Mouse (Mus musculus) midbrain, embryonic 12.5 days (tissue): ENCODE data around the gene Piga. TPM values are rescaled to one million over a fixed set of nuclear protein-coding genes. Genes with fewer than 3 reads are reported as not detected.

Source experiments
- ATAC-seq: fragments of 200-750 bp; cut with Nextera tagmentation; 2 replicates; pipeline ENCODE4 v1.8.0; 2017; ENCODE audit warnings: low read depth, moderate TSS enrichment, moderate library complexity; ENCODE audit not compliant: low FRiP score
- H3K27ac ChIP-seq: fragments of 300-500 bp; sonication (generic); replicated peaks from 2 replicates; pipeline ENCODE4 v1.5.1; 2016; ENCODE audit warnings: mild to moderate bottlenecking
- H3K27me3 ChIP-seq: fragments of 300-500 bp; sonication (generic); 2 replicates; pipeline ENCODE4 v1.6.1; 2016; ENCODE audit warnings: mild to moderate bottlenecking
- H3K36me3 ChIP-seq: fragments of 300-500 bp; sonication (generic); 2 replicates; pipeline ENCODE4 v1.6.1; 2016
- H3K4me1 ChIP-seq: fragments of 300-500 bp; sonication (generic); 2 replicates; pipeline ENCODE4 v1.6.1; 2016
- H3K4me2 ChIP-seq: fragments of 300-500 bp; sonication (generic); replicated peaks from 2 replicates; pipeline ENCODE4 v1.6.1; 2016; ENCODE audit warnings: mild to moderate bottlenecking, moderate library complexity
- H3K4me3 ChIP-seq: fragments of 300-500 bp; sonication (generic); 2 replicates; pipeline ENCODE4 v1.5.1; 2016; ENCODE audit warnings: mild to moderate bottlenecking
- H3K9ac ChIP-seq: fragments of 300-500 bp; sonication (generic); replicated peaks from 2 replicates; pipeline ENCODE4 v1.6.1; 2016; ENCODE audit warnings: mild to moderate bottlenecking, moderate library complexity
- H3K9me3 ChIP-seq: fragments of 300-500 bp; sonication (generic); 2 replicates; pipeline ENCODE4 v1.6.1; 2016; ENCODE audit warnings: mild to moderate bottlenecking
- WGBS: fragments of 180-500 bp; shearing (Covaris S2); methylation state at CpG from one replicate; pipeline ENCODE4 v1.1.7; 2016; 5-methylcytosine and 5-hydroxymethylcytosine counted together
- polyA plus RNA-seq: library from polyadenylated mRNA; unstranded; fragments of >200 nt; fragmentation: Nextera tagmentation; extraction: Ambion mirVana; gene quantifications from 2 replicates; pipeline ENCODE4 v1.2.1, GENCODE M21; 2016

The Piga gene
- polyA plus RNA-seq, 1 experiment from 2014 or later, result 12.4 TPM

GRCm38 (mm10) chrX:164436709-164437108 is 17.1 kb downstream of the Piga start, which contains the start of gene Asb11:
Gene Asb11, plus strand, starts transcription at chrX:164436994.
- no peak within 1 kb of the TSS for H3K4me3 ChIP-seq
- WGBS, result 81% methylated on average over 8 of the region's 8 CpGs
- peaks cover 5% of the 10 kb centered on the region; the same call in 1 of the 2 replicates for H3K36me3 ChIP-seq
- no peak within 1 kb of the TSS for H3K4me2 ChIP-seq
- H3K9ac ChIP-seq, result no peak within 1 kb of the TSS
- peaks cover 10% of the 10 kb centered on the region; the same call in 1 of the 2 replicates for H3K27me3 ChIP-seq
- no peak within 1 kb of the TSS for H3K27ac ChIP-seq
- no peaks in the 10 kb centered on the region for H3K4me1 ChIP-seq
- H3K9me3 ChIP-seq, result no peaks in the 10 kb centered on the region
- no peak for ATAC-seq

- H3K4me1 ChIP-seq, result no peaks in the 10 kb centered on the region
- no peak overlapping the region for H3K27ac ChIP-seq
- H3K4me3 ChIP-seq, result no peak overlapping the region
- peaks cover 15% of the 10 kb centered on the region; the same call in 1 of the 2 replicates for H3K27me3 ChIP-seq
- ATAC-seq, result no peak
- 88% methylated on average over 7 of the region's 7 CpGs for WGBS
- H3K36me3 ChIP-seq, result no peaks in the 10 kb centered on the region
- H3K9ac ChIP-seq, result no peak overlapping the region
- H3K4me2 ChIP-seq, result no peak overlapping the region
- no peaks in the 10 kb centered on the region for H3K9me3 ChIP-seq
These were observed 19.9 kb downstream of the Piga start for GRCm38 (mm10) chrX:164439462-164439861.

GRCm38 (mm10) chrX:164440140-164440539 is 20.6 kb downstream of the Piga start:
- Histone ChIP-seq H3K4me1 (no peaks in the 10 kb centered on the region), H3K27me3 (peaks cover 15% of the 10 kb centered on the region; the same call in 1 of the 2 replicates), H3K4me2 (no peak overlapping the region), H3K9me3 (no peaks in the 10 kb centered on the region), H3K4me3 (no peak overlapping the region), H3K9ac (no peak overlapping the region), H3K27ac (no peak overlapping the region), H3K36me3 (no peaks in the 10 kb centered on the region)
- WGBS, result 80% methylated on average over 2 of the region's 2 CpGs
- ATAC-seq, result no peak

GRCm38 (mm10) chrX:164440703-164441102 is 21.1 kb downstream of the Piga start:
- no peaks in the 10 kb centered on the region for H3K36me3 ChIP-seq
- no peaks in the 10 kb centered on the region for H3K9me3 ChIP-seq
- no peak overlapping the region for H3K9ac ChIP-seq
- 72% methylated on average over 3 of the region's 3 CpGs for WGBS
- peaks cover 15% of the 10 kb centered on the region; the same call in 1 of the 2 replicates for H3K27me3 ChIP-seq
- no peak overlapping the region for H3K27ac ChIP-seq
- H3K4me3 ChIP-seq, result no peak overlapping the region
- ATAC-seq, result no peak
- no peaks in the 10 kb centered on the region for H3K4me1 ChIP-seq
- no peak overlapping the region for H3K4me2 ChIP-seq

GRCm38 (mm10) chrX:164441306-164441705 is 21.7 kb downstream of the Piga start:
- Histone ChIP-seq H3K4me3 (no peak overlapping the region), H3K27ac (no peak overlapping the region), H3K27me3 (peaks cover 12% of the 10 kb centered on the region; the same call in 1 of the 2 replicates), H3K9ac (no peak overlapping the region), H3K4me1 (no peaks in the 10 kb centered on the region), H3K4me2 (no peak overlapping the region), H3K9me3 (no peaks in the 10 kb centered on the region), H3K36me3 (no peaks in the 10 kb centered on the region)
- 91% methylated on average over 3 of the region's 3 CpGs for WGBS
- no peak for ATAC-seq

GRCm38 (mm10) chrX:164445601-164446000 is 26.0 kb downstream of the Piga start:
- no peaks in the 10 kb centered on the region for H3K36me3 ChIP-seq
- H3K4me1 ChIP-seq, result no peaks in the 10 kb centered on the region
- H3K27ac ChIP-seq, result no peak overlapping the region
- H3K27me3 ChIP-seq, result peaks cover 9% of the 10 kb centered on the region; the same call in 1 of the 2 replicates
- WGBS, result 88% methylated on average over 12 of the region's 12 CpGs
- ATAC-seq, result no peak
- H3K4me3 ChIP-seq, result no peak overlapping the region
- H3K9me3 ChIP-seq, result no peaks in the 10 kb centered on the region
- no peak overlapping the region for H3K4me2 ChIP-seq
- H3K9ac ChIP-seq, result no peak overlapping the region

GRCm38 (mm10) chrX:164446106-164446551 is 26.5 kb downstream of the Piga start:
- H3K4me3 ChIP-seq, result no peak overlapping the region
- peaks cover 7% of the 10 kb centered on the region; the same call in 1 of the 2 replicates for H3K27me3 ChIP-seq
- no peaks in the 10 kb centered on the region for H3K9me3 ChIP-seq
- H3K27ac ChIP-seq, result no peak overlapping the region
- H3K4me2 ChIP-seq, result no peak overlapping the region
- WGBS, result 84% methylated on average over 10 of the region's 10 CpGs
- no peak overlapping the region for H3K9ac ChIP-seq
- ATAC-seq, result no peak
- no peaks in the 10 kb centered on the region for H3K36me3 ChIP-seq
- no peaks in the 10 kb centered on the region for H3K4me1 ChIP-seq

- ATAC-seq, result no peak
- no peaks in the 10 kb centered on the region for H3K9me3 ChIP-seq
- no peak overlapping the region for H3K4me2 ChIP-seq
- no peak overlapping the region for H3K9ac ChIP-seq
- H3K27ac ChIP-seq, result no peak overlapping the region
- H3K4me3 ChIP-seq, result no peak overlapping the region
- peaks cover 2% of the 10 kb centered on the region; the same call in 1 of the 2 replicates for H3K27me3 ChIP-seq
- H3K36me3 ChIP-seq, result no peaks in the 10 kb centered on the region
- no peaks in the 10 kb centered on the region for H3K4me1 ChIP-seq
- WGBS, result 87% methylated on average over 9 of the region's 9 CpGs
These were observed 27.5 kb downstream of the Piga start for GRCm38 (mm10) chrX:164446835-164447681.

GRCm38 (mm10) chrX:164447682-164448071 is 28.1 kb downstream of the Piga start:
- H3K36me3 ChIP-seq, result no peaks in the 10 kb centered on the region
- no peak overlapping the region for H3K4me3 ChIP-seq
- no peak for ATAC-seq
- H3K9me3 ChIP-seq, result no peaks in the 10 kb centered on the region
- no peak overlapping the region for H3K27ac ChIP-seq
- H3K9ac ChIP-seq, result no peak overlapping the region
- H3K4me2 ChIP-seq, result no peak overlapping the region
- WGBS, result 82% methylated on average over 2 of the region's 2 CpGs
- no peaks in the 10 kb centered on the region for H3K27me3 ChIP-seq
- no peaks in the 10 kb centered on the region for H3K4me1 ChIP-seq

GRCm38 (mm10) chrX:164449201-164449600 is 29.6 kb downstream of the Piga start:
- ATAC-seq, result no peak
- no peaks in the 10 kb centered on the region for H3K27me3 ChIP-seq

GRCm38 (mm10) chrX:164459205-164459878 is 39.8 kb downstream of the Piga start:
- WGBS, result 74% methylated on average over 6 of the region's 6 CpGs
- no peak overlapping the region for H3K4me3 ChIP-seq
- ATAC-seq, result no peak
- no peaks in the 10 kb centered on the region for H3K4me1 ChIP-seq
- H3K36me3 ChIP-seq, result no peaks in the 10 kb centered on the region
- no peak overlapping the region for H3K4me2 ChIP-seq
- no peaks in the 10 kb centered on the region for H3K9me3 ChIP-seq
- H3K9ac ChIP-seq, result no peak overlapping the region
- H3K27me3 ChIP-seq, result no peaks in the 10 kb centered on the region; the same call in 1 of the 2 replicates
- no peak overlapping the region for H3K27ac ChIP-seq

More at GRCm38 (mm10) chrX:164449201-164449600, 29.6 kb downstream of the Piga start:
- Histone ChIP-seq H3K4me2 (no peak overlapping the region), H3K4me1 (no peaks in the 10 kb centered on the region), H3K36me3 (no peaks in the 10 kb centered on the region), H3K9me3 (no peaks in the 10 kb centered on the region), H3K4me3 (no peak overlapping the region), H3K27ac (no peak overlapping the region), H3K9ac (no peak overlapping the region)
- WGBS, result 52% methylated on average over 3 of the region's 3 CpGs
